Mouse (Mus musculus) hindbrain, embryonic 15.5 days (tissue): ENCODE measurements around the gene 0610012G03Rik. TPM values are rescaled to one million over a fixed set of nuclear protein-coding genes. Genes with fewer than 3 reads are reported as not detected.

Experiments
- ATAC-seq: fragments of 200-750 bp; cut with Nextera tagmentation; 2 replicates; pipeline ENCODE4 v1.8.0; 2017; ENCODE audit warnings: low read depth, moderate number of reproducible peaks, moderate TSS enrichment; ENCODE audit not compliant: low FRiP score
- H3K27ac ChIP-seq: fragments of 300-500 bp; sonication (generic); replicated peaks from 2 replicates; pipeline ENCODE4 v1.5.1; 2015; ENCODE audit warnings: mild to moderate bottlenecking, inconsistent platforms
- H3K27me3 ChIP-seq: fragments of 300-500 bp; sonication (generic); 2 replicates; pipeline ENCODE4 v1.6.1; 2015; ENCODE audit warnings: control low read depth, inconsistent platforms
- H3K36me3 ChIP-seq: fragments of 300-500 bp; sonication (generic); 2 replicates; pipeline ENCODE4 v1.6.1; 2015; ENCODE audit warnings: control low read depth, inconsistent platforms
- H3K4me1 ChIP-seq: fragments of 300-500 bp; sonication (generic); replicated peaks from 2 replicates; pipeline ENCODE4 v1.6.1; 2015; ENCODE audit warnings: control low read depth, inconsistent platforms
- H3K4me2 ChIP-seq: fragments of 300-500 bp; sonication (generic); 2 replicates; pipeline ENCODE4 v1.6.1; 2015; ENCODE audit warnings: moderate library complexity, mild to moderate bottlenecking, inconsistent platforms
- H3K4me3 ChIP-seq: fragments of 300-500 bp; sonication (generic); 2 replicates; pipeline ENCODE4 v1.5.1; 2015; ENCODE audit warnings: mild to moderate bottlenecking, inconsistent platforms
- H3K9ac ChIP-seq: fragments of 300-500 bp; sonication (generic); 2 replicates; pipeline ENCODE4 v1.6.1; 2015; ENCODE audit warnings: inconsistent platforms
- H3K9me3 ChIP-seq: fragments of 300-500 bp; sonication (generic); 2 replicates; pipeline ENCODE4 v1.6.1; 2016; ENCODE audit warnings: control low read depth, inconsistent platforms
- WGBS: fragments of 180-500 bp; shearing (Covaris S2); methylation state at CpG from one replicate; pipeline ENCODE4 v1.1.7; 2015; 5-methylcytosine and 5-hydroxymethylcytosine counted together
- polyA plus RNA-seq: library from polyadenylated mRNA; unstranded; fragments of >200 nt; fragmentation: Nextera tagmentation; extraction: Ambion mirVana; gene quantifications from 2 replicates; pipeline ENCODE4 v1.2.1, GENCODE M21; 2015

Gene 0610012G03Rik
- polyA plus RNA-seq, 1 experiment from 2014 or later: 123 TPM

GRCm38 (mm10) chr16:31944698-31945255, 3.5 kb downstream of the 0610012G03Rik start:
- H3K27ac ChIP-seq: no peak overlapping the region
- H3K9ac ChIP-seq: no peak overlapping the region
- no peaks in the 10 kb centered on the region for H3K36me3 ChIP-seq
- WGBS: 88% methylated on average over 12 of the region's 12 CpGs
- no peak overlapping the region for H3K4me2 ChIP-seq
- no peak overlapping the region for H3K4me3 ChIP-seq
- no peak for ATAC-seq
- no peaks in the 10 kb centered on the region for H3K9me3 ChIP-seq
- H3K4me1 ChIP-seq: peaks cover 48% of the 10 kb centered on the region
- no peaks in the 10 kb centered on the region for H3K27me3 ChIP-seq

GRCm38 (mm10) chr16:31943980-31944379, 4.3 kb downstream of the 0610012G03Rik start:
- H3K4me3 ChIP-seq: no peak overlapping the region
- 4% methylated on average over 10 of the region's 10 CpGs for WGBS
- no peak for ATAC-seq
- no peak overlapping the region for H3K4me2 ChIP-seq
- H3K36me3 ChIP-seq: no peaks in the 10 kb centered on the region
- H3K9me3 ChIP-seq: no peaks in the 10 kb centered on the region
- no peak overlapping the region for H3K9ac ChIP-seq
- no peaks in the 10 kb centered on the region for H3K27me3 ChIP-seq
- H3K4me1 ChIP-seq: peaks cover 40% of the 10 kb centered on the region
- no peak overlapping the region for H3K27ac ChIP-seq

DNA sequence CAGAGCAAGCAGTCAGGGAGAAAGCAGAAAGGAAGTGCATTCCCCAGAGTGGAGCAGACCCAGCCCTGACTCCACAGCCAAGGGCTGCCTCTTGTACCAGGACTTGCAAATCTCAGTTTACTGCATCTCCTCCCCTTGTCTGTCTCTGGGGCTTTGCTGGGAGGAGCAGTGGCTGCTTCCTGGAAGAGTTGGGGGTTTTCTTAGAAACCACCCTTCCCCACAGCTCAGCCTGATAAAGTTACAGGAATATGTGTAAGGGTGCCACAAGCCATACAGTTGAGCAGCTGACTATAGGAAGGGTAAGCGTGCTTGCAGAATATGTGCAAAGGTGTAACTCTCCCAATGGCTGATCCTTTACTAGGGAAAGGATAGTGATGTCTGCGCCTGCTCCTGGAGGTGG, 7.7 kb downstream of the 0610012G03Rik start:
- no peaks in the 10 kb centered on the region for H3K9me3 ChIP-seq
- no peak overlapping the region for H3K9ac ChIP-seq
- no peak overlapping the region for H3K4me2 ChIP-seq
- 70% methylated on average over 2 of the region's 2 CpGs for WGBS
- H3K4me3 ChIP-seq: no peak overlapping the region
- H3K27ac ChIP-seq: no peak overlapping the region
- no peaks in the 10 kb centered on the region for H3K36me3 ChIP-seq
- no peaks in the 10 kb centered on the region for H3K27me3 ChIP-seq
- H3K4me1 ChIP-seq: peaks cover 20% of the 10 kb centered on the region
- no peak for ATAC-seq

DNA sequence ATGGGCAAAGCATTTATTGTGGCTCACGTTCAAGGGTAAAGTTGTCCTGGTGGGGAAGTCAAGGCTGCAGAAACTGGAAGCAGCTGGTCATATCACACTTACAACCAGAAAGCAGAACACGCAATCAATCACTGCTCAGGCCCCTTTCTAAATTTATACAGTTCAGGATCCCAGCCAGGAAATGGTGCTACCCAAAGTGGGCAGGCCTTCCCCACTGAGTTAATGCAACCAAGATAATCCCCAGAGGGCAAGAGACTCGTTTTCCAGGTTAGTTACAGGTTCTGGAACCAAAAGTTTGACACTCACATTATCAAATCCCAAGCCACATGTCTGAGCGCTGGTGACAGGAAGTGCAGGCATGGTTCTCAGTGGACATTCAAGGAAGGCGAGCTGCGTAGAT, 9.4 kb downstream of the 0610012G03Rik start:
- Histone ChIP-seq H3K4me2 (no peak overlapping the region), H3K36me3 (no peaks in the 10 kb centered on the region), H3K27me3 (no peaks in the 10 kb centered on the region), H3K4me1 (peaks cover 22% of the 10 kb centered on the region), H3K27ac (no peak overlapping the region), H3K9ac (no peak overlapping the region), H3K4me3 (no peak overlapping the region), H3K9me3 (no peaks in the 10 kb centered on the region)
- no peak for ATAC-seq
- WGBS: 77% methylated on average over 6 of the region's 6 CpGs

GRCm38 (mm10) chr16:31936568-31936967, 11.7 kb downstream of the 0610012G03Rik start:
- 88% methylated on average over 4 of the region's 4 CpGs for WGBS
- ATAC-seq: no peak

DNA sequence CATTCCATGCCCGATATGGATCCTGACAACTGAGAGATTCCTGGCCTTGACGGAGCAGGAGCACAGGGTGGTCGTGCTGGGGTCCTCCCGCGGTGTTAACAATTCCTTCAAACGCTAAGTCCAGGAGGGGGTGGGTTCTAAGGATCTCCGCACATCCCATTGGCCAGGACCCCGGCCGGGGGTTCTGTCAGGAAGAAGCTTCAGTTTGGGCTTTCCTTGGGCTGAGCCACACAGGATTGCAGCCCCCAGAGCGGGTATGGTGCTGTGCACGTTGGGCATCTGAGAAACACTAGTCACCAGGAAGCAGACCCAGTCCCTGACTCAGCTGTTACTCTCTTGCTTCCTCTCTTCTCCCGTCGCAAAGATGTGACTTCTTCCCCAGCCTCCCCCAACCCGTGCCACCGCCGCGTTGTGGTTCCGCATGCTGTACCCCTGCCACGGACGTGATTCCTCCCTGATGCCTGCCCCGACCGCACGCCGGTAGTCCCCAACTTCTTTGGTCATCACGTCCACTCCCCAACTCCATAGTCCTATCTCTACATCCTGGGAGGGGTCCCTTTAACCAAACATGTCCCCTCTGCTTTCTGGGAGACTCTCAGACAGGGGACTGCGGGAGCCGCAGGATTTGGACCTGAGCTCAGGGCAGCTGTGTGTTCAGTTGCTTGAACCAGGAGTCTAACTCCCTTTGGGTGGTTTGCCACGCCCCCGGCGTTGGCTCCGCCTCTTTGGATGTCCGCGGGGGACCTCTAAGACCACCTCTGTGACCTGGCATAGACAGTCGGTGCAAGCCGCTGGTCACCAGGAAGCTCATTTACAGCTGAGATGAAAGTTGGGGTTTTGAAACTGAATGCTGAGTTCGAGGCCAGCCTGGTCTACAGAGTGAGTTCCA, 13.0 kb downstream of the 0610012G03Rik start:
- peak; percentile 7; the same call in 1 of the 2 replicates for ATAC-seq
- Histone ChIP-seq H3K4me3 (peak overlapping the region; percentile 37), H3K9me3 (no peaks in the 10 kb centered on the region), H3K4me1 (peaks cover 34% of the 10 kb centered on the region), H3K27ac (peak overlapping the region; percentile 93), H3K9ac (peak overlapping the region; percentile 47), H3K36me3 (no peaks in the 10 kb centered on the region), H3K27me3 (no peaks in the 10 kb centered on the region), H3K4me2 (peak overlapping the region; percentile 78)
- WGBS: 4% methylated on average over 36 of the region's 36 CpGs

More at GRCm38 (mm10) chr16:31936568-31936967, 11.7 kb downstream of the 0610012G03Rik start:
- Histone ChIP-seq H3K4me1 (peaks cover 34% of the 10 kb centered on the region), H3K27ac (no peak overlapping the region), H3K27me3 (no peaks in the 10 kb centered on the region), H3K4me2 (no peak overlapping the region), H3K9ac (no peak overlapping the region), H3K9me3 (no peaks in the 10 kb centered on the region), H3K36me3 (no peaks in the 10 kb centered on the region), H3K4me3 (no peak overlapping the region)

GRCm38 (mm10) chr16:31934550-31935010, 13.7 kb downstream of the 0610012G03Rik start:
- peak overlapping the region; percentile 78 for H3K4me2 ChIP-seq
- H3K9me3 ChIP-seq: no peaks in the 10 kb centered on the region
- H3K9ac ChIP-seq: peak overlapping the region; percentile 47
- WGBS: 8% methylated on average over 13 of the region's 13 CpGs
- H3K4me1 ChIP-seq: peaks cover 34% of the 10 kb centered on the region
- H3K36me3 ChIP-seq: no peaks in the 10 kb centered on the region
- H3K27me3 ChIP-seq: no peaks in the 10 kb centered on the region
- no peak for ATAC-seq
- peak overlapping the region; percentile 93 for H3K27ac ChIP-seq
- peak overlapping the region; percentile 37 for H3K4me3 ChIP-seq

- H3K27me3 ChIP-seq: no peaks in the 10 kb centered on the region
- peak within 1 kb of the TSS; percentile 47 for H3K9ac ChIP-seq
- no peaks in the 10 kb centered on the region for H3K9me3 ChIP-seq
- peak; percentile 14; the same call in 1 of the 2 replicates for ATAC-seq
- H3K4me2 ChIP-seq: peak within 1 kb of the TSS; percentile 78
- H3K36me3 ChIP-seq: no peaks in the 10 kb centered on the region
- H3K4me3 ChIP-seq: peak within 1 kb of the TSS; percentile 37
- peaks cover 34% of the 10 kb centered on the region for H3K4me1 ChIP-seq
- WGBS: 3% methylated on average over 42 of the region's 42 CpGs
- H3K27ac ChIP-seq: peak within 1 kb of the TSS; percentile 93
Observed at GRCm38 (mm10) chr16:31933751-31934549, 14.3 kb downstream of the 0610012G03Rik start, which contains the start of gene Pigz. Gene Pigz (plus strand): TSS chr16:31933851.

DNA sequence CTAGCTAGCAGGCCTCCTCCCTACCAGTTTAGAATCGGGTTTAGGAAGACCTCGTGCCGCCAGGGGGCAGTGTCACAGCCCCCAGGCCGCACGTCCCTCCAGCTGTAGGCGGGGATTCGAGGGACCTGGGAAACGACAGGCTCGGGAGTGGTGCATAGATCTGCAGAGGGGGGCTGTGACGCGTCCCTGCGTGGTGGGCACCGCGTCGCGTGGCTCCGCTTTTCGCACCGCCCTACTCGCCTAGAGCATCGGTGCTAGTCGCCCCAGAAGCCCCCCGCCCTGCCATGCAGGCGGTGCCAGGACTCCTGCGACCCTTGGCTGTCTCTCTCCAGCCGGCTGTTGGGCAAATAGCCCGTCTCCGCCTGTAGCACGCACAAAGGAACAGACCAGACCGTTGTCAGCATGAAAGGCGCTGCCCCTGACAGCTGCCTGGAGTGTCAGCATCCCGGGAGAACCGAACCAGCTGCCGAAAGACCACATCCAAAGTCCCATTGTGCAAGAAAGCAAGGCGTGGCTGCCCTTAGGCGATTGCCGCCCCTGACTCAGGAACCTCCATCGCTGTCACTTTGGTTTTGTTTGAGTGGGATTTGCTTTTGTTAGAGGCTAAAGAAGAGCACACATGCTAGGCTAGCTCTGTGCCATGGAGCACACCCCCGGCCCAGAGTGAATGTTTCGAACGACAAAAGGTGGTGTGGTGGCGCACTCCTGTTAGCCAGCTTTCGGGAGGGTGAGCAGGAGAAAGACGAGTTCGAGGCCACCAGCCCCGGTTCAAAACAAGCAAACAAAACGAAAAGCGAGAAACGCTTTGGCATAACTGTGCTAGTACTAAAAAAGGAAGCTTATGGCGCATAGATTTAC, 15.2 kb downstream of the 0610012G03Rik start:
- Histone ChIP-seq H3K36me3 (no peaks in the 10 kb centered on the region), H3K4me3 (peak overlapping the region; percentile 37), H3K27me3 (no peaks in the 10 kb centered on the region), H3K4me1 (peaks cover 34% of the 10 kb centered on the region), H3K9me3 (no peaks in the 10 kb centered on the region), H3K27ac (peak overlapping the region; percentile 93), H3K9ac (peak overlapping the region; percentile 47), H3K4me2 (peak overlapping the region; percentile 78)
- peak; percentile 97 for ATAC-seq
- WGBS: under 1% methylated on average over 50 of the region's 50 CpGs

- Histone ChIP-seq H3K9ac (peak overlapping the region; percentile 47), H3K36me3 (no peaks in the 10 kb centered on the region), H3K4me1 (peaks cover 34% of the 10 kb centered on the region), H3K27ac (peak overlapping the region; percentile 93), H3K4me3 (no peak overlapping the region), H3K9me3 (no peaks in the 10 kb centered on the region), H3K4me2 (peak overlapping the region; percentile 78; the same call in 1 of the 2 replicates), H3K27me3 (no peaks in the 10 kb centered on the region)
- WGBS: 22% methylated on average over 5 of the region's 5 CpGs
- no peak for ATAC-seq
Observed at GRCm38 (mm10) chr16:31932255-31932654, 16.0 kb downstream of the 0610012G03Rik start.

DNA sequence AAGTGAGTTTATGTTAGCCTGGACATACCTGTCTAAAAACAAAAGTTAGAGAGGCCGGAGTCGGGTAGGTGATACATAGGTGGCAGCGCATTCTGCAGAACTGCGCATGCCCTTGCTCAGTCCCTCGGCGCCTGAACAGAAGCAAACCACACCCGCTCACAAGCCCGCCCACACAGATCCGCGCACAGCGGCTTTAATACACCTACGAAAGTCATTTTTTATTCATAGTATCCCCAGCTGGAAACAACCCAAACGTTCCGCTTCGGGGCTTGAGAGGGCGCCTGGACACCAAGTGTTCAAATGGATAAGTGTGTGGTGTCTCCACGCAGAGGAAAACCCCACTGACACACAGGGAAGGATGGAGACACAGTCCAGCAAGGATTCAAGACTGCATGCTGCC, 17.0 kb downstream of the 0610012G03Rik start:
- 54% methylated on average over 17 of the region's 17 CpGs for WGBS
- ATAC-seq: no peak
- H3K4me1 ChIP-seq: peaks cover 34% of the 10 kb centered on the region
- H3K36me3 ChIP-seq: no peaks in the 10 kb centered on the region
- H3K27me3 ChIP-seq: no peaks in the 10 kb centered on the region
- H3K4me3 ChIP-seq: no peak overlapping the region
- H3K9me3 ChIP-seq: no peaks in the 10 kb centered on the region
- H3K9ac ChIP-seq: no peak overlapping the region
- no peak overlapping the region for H3K4me2 ChIP-seq
- no peak overlapping the region for H3K27ac ChIP-seq
